Mouse (Mus musculus): ENCODE measurements around the gene Lrp1. TPM values are rescaled to one million over a fixed set of nuclear protein-coding genes. Genes with fewer than 3 reads are reported as not detected.

Lrp1 gene
- polyA plus RNA-seq, 1 experiment from 2014 or later: 71.2 TPM

DNA sequence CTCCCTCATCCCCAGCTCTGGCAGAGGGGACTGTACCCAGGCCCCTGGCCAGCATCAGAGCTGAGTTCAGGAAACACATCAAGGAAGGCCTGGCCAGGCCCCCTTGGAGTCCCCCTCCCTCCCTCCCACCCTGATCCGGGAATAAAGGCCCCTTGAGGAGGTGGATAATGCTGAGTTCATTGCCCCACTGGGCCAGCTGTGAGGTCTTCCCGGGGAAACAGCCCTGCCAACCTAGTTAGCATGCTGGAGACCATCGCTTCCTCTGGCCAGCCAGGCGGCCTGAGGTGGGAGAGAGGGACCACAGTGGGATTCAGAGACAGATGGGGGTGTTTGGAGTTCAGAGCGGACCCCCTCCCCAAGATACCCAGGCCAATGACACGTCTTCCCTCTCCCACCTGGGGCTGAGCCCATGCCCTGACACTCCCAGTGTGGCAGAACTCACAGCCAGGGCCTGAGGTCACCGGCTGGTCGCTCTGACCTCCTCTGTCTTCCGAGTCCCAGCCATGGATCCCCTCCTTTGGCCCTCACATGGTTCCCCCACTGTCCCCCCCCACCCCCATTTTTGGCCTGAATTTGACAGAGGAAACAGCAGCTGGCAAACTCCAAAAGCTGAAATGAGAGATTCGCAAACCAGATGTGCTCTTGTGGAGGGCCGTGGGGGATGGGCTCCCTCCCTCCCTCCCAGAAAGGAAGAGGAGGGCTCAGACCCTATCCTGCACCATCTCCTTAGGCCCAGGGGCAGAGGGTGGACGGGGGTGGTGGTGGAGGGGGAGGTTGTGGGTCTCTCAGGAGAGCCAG, 6.5 kb downstream of the Lrp1 start:
- Histone ChIP-seq H3K9ac (ENCODE audit: low read length) (no peak overlapping the region), H3K27ac (ENCODE audit: low read depth, low read length) (no peak overlapping the region), H3K4me1 (replicated peaks; ENCODE audit: control insufficient read depth, insufficient read depth, low read length) (peaks cover 18% of the 10 kb centered on the region), H3K4me3 (ENCODE audit: low read depth, low read length) (no peak overlapping the region), H3K27me3 (ENCODE audit: control insufficient read depth, insufficient read depth, low read length) (no peaks in the 10 kb centered on the region), H3K36me3 (ENCODE audit: control insufficient read depth, insufficient read depth, low read length) (peaks cover 11% of the 10 kb centered on the region), H3K9me3 (ENCODE audit: control insufficient read depth, low read length) (no peaks in the 10 kb centered on the region), H3K4me2 (ENCODE audit: low read depth, low read length, severe bottlenecking) (no peak overlapping the region)
- 25% methylated on average over 12 of the region's 12 CpGs for WGBS
- no peak; the same call in 1 of the 2 replicates for ATAC-seq (replicated peaks; ENCODE audit: low FRiP score)
- DNase-seq (ENCODE audit: low spot score): no peak

DNA sequence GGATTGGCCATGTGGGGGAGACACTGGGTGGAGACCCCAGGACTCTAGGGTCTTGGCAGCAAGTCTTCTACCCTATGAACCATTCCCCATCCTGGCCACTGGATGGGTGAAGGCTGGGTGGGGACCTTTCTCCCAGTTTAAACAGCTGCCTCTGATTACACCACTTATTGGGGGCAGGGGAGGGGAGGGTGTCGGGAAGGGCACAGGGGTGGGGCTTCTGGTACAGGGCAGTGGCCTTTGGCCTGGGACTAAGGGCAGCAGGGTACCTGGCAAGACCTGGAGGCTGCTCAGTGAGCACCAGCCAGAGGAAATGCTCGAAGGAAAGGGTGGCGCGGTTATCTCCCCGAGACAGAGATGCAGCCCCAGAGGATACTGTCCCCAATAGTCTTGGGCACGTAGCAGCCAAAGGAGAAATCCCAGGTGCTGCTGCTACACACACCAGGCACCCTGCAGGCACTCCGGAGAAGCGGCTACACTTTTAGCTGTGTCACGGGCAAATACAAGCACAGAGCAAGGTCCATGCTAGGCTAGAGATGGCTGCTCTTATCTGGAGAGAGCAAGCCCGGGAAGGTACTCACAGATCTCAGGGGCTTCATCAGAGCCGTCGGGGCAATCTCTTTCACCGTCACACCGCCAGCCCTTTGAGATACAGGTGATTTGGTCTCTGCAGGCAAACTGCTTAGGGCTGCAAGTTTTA, 8.7 kb downstream of the Lrp1 start:
- Histone ChIP-seq H3K4me3 (ENCODE audit: low read depth, low read length) (no peak overlapping the region), H3K27me3 (ENCODE audit: control insufficient read depth, insufficient read depth, low read length) (no peaks in the 10 kb centered on the region), H3K27ac (ENCODE audit: low read depth, low read length) (no peak overlapping the region), H3K4me2 (ENCODE audit: low read depth, low read length, severe bottlenecking) (no peak overlapping the region), H3K9ac (ENCODE audit: low read length) (no peak overlapping the region), H3K9me3 (ENCODE audit: control insufficient read depth, low read length) (no peaks in the 10 kb centered on the region), H3K4me1 (replicated peaks; ENCODE audit: control insufficient read depth, insufficient read depth, low read length) (peaks cover 9% of the 10 kb centered on the region), H3K36me3 (ENCODE audit: control insufficient read depth, insufficient read depth, low read length) (peaks cover 11% of the 10 kb centered on the region)
- ATAC-seq (replicated peaks; ENCODE audit: low FRiP score): no peak
- 83% methylated on average over 14 of the region's 14 CpGs for WGBS
- DNase-seq (ENCODE audit: low spot score): no peak

DNA sequence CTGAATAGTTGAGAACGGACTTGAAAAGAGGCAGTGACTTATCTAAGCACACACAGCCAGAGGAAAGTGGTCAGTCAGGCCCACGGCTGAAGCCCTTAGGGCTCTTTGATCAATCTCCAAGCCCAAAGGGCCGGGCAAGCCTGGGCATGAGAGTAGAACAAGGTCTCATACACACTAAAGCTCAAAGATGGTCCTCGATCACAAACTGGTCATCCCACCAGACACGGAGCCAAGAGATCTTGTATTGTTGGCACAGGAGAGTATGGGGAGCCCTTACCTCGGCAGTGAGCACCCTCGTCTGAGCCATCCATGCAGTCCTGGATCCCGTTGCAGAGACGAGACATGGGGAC, 10.9 kb downstream of the Lrp1 start:
- DNase-seq (ENCODE audit: low spot score) (no peak), ATAC-seq (replicated peaks; ENCODE audit: low FRiP score) (no peak)
- Histone ChIP-seq H3K27me3 (ENCODE audit: control insufficient read depth, insufficient read depth, low read length) (no peaks in the 10 kb centered on the region), H3K4me1 (replicated peaks; ENCODE audit: control insufficient read depth, insufficient read depth, low read length) (peaks cover 7% of the 10 kb centered on the region), H3K4me3 (ENCODE audit: low read depth, low read length) (no peak overlapping the region), H3K9ac (ENCODE audit: low read length) (no peak overlapping the region), H3K4me2 (ENCODE audit: low read depth, low read length, severe bottlenecking) (no peak overlapping the region), H3K27ac (ENCODE audit: low read depth, low read length) (no peak overlapping the region), H3K9me3 (ENCODE audit: control insufficient read depth, low read length) (no peaks in the 10 kb centered on the region), H3K36me3 (ENCODE audit: control insufficient read depth, insufficient read depth, low read length) (peaks cover 11% of the 10 kb centered on the region)
- WGBS: 92% methylated on average over 9 of the region's 9 CpGs

DNA sequence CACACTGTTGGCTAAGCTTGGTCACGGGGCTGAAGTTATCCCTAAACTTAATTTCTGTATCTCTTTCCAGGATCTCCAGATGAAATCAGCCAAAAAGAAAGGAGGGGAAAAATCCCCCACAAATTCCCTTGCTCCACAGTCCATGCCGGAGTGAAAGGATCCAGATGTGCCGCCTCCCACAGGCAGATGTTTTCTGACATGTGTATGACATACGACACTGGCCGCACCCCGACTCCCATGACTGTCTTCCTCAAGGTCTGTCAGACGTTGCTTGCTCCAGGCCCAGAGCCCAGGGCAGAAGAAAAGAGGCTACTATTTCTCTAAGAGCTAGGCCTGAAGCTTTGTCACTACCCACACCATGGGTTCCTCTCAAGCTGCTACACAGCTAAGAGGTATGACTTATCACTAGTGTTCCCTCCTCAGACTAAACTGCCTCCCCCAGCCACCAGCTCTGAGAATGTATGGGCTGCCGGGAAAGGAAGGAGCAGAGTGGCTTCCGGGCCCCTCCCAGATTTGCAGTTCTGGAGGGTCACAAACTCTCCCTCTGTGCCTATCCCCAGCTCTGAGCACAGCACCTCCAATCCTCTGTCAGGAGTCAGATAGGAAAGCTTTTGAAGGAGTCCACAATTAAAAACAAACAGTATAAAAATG, 11.4 kb downstream of the Lrp1 start:
- 82% methylated on average over 9 of the region's 9 CpGs for WGBS
- peaks cover 11% of the 10 kb centered on the region for H3K36me3 ChIP-seq (ENCODE audit: control insufficient read depth, insufficient read depth, low read length)
- peaks cover 2% of the 10 kb centered on the region; the same call in 1 of the 2 replicates for H3K4me1 ChIP-seq (replicated peaks; ENCODE audit: control insufficient read depth, insufficient read depth, low read length)
- no peak overlapping the region for H3K4me2 ChIP-seq (ENCODE audit: low read depth, low read length, severe bottlenecking)
- H3K27ac ChIP-seq (ENCODE audit: low read depth, low read length): no peak overlapping the region
- H3K9ac ChIP-seq (ENCODE audit: low read length): no peak overlapping the region
- DNase-seq (ENCODE audit: low spot score) (no peak), ATAC-seq (replicated peaks; ENCODE audit: low FRiP score) (no peak)
- H3K4me3 ChIP-seq (ENCODE audit: low read depth, low read length): no peak overlapping the region
- no peaks in the 10 kb centered on the region for H3K27me3 ChIP-seq (ENCODE audit: control insufficient read depth, insufficient read depth, low read length)
- no peaks in the 10 kb centered on the region for H3K9me3 ChIP-seq (ENCODE audit: control insufficient read depth, low read length)

DNA sequence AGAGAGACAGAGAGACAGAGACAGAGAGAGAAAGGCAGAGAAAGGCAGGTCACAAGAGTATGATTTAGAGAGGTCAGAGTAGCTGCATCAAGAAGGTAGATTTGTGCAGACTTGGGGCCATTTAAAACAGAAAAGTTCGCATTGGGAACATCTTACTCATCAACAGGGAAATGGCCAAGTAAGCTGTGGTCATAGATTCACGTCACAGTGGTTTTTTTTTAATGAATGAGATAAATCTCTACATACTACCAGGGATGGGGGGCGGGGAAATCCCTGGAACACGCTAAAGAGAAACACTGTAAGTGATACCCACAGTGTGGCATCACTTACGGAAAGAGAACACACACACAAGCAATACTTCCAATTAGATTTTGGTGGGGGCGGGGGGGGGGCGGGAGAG, 13.9 kb downstream of the Lrp1 start:
- peaks cover 10% of the 10 kb centered on the region for H3K36me3 ChIP-seq (ENCODE audit: control insufficient read depth, insufficient read depth, low read length)
- H3K4me3 ChIP-seq (ENCODE audit: low read depth, low read length): no peak overlapping the region
- no peak overlapping the region for H3K9ac ChIP-seq (ENCODE audit: low read length)
- DNase-seq (ENCODE audit: low spot score) (no peak), ATAC-seq (replicated peaks; ENCODE audit: low FRiP score) (no peak)
- no peak overlapping the region for H3K27ac ChIP-seq (ENCODE audit: low read depth, low read length)
- H3K9me3 ChIP-seq (ENCODE audit: control insufficient read depth, low read length): no peaks in the 10 kb centered on the region
- H3K27me3 ChIP-seq (ENCODE audit: control insufficient read depth, insufficient read depth, low read length): no peaks in the 10 kb centered on the region
- 92% methylated on average over 7 of the region's 7 CpGs for WGBS
- no peaks in the 10 kb centered on the region for H3K4me1 ChIP-seq (replicated peaks; ENCODE audit: control insufficient read depth, insufficient read depth, low read length)
- no peak overlapping the region for H3K4me2 ChIP-seq (ENCODE audit: low read depth, low read length, severe bottlenecking)

- peaks cover 5% of the 10 kb centered on the region for H3K36me3 ChIP-seq (ENCODE audit: control insufficient read depth, insufficient read depth, low read length)
- no peaks in the 10 kb centered on the region for H3K9me3 ChIP-seq (ENCODE audit: control insufficient read depth, low read length)
- no peak overlapping the region for H3K27ac ChIP-seq (ENCODE audit: low read depth, low read length)
- no peak overlapping the region for H3K4me3 ChIP-seq (ENCODE audit: low read depth, low read length)
- no peak overlapping the region for H3K9ac ChIP-seq (ENCODE audit: low read length)
- no peaks in the 10 kb centered on the region for H3K27me3 ChIP-seq (ENCODE audit: control insufficient read depth, insufficient read depth, low read length)
- DNase-seq (ENCODE audit: low spot score) (no peak), ATAC-seq (replicated peaks; ENCODE audit: low FRiP score) (no peak)
- no peak overlapping the region for H3K4me2 ChIP-seq (ENCODE audit: low read depth, low read length, severe bottlenecking)
- H3K4me1 ChIP-seq (replicated peaks; ENCODE audit: control insufficient read depth, insufficient read depth, low read length): no peaks in the 10 kb centered on the region
- 94% methylated on average over 9 of the region's 9 CpGs for WGBS
Observed at GRCm38 (mm10) chr10:127605756-127606155, 15.2 kb downstream of the Lrp1 start.

GRCm38 (mm10) chr10:127605251-127605547, 15.7 kb downstream of the Lrp1 start:
- no peak for ATAC-seq (replicated peaks; ENCODE audit: low FRiP score)

GRCm38 (mm10) chr10:127604465-127605250, 16.3 kb downstream of the Lrp1 start:
- Histone ChIP-seq H3K4me3 (ENCODE audit: low read depth, low read length) (no peak overlapping the region), H3K9me3 (ENCODE audit: control insufficient read depth, low read length) (no peaks in the 10 kb centered on the region), H3K36me3 (ENCODE audit: control insufficient read depth, insufficient read depth, low read length) (peaks cover 1% of the 10 kb centered on the region), H3K4me1 (replicated peaks; ENCODE audit: control insufficient read depth, insufficient read depth, low read length) (no peaks in the 10 kb centered on the region), H3K27me3 (ENCODE audit: control insufficient read depth, insufficient read depth, low read length) (no peaks in the 10 kb centered on the region), H3K9ac (ENCODE audit: low read length) (no peak overlapping the region), H3K27ac (ENCODE audit: low read depth, low read length) (no peak overlapping the region), H3K4me2 (ENCODE audit: low read depth, low read length, severe bottlenecking) (no peak overlapping the region)
- ATAC-seq (replicated peaks; ENCODE audit: low FRiP score) (no peak), DNase-seq (ENCODE audit: low spot score) (no peak)
- 79% methylated on average over 15 of the region's 15 CpGs for WGBS

More at GRCm38 (mm10) chr10:127605251-127605547, 15.7 kb downstream of the Lrp1 start:
- Histone ChIP-seq H3K4me3 (ENCODE audit: low read depth, low read length) (no peak overlapping the region), H3K4me1 (replicated peaks; ENCODE audit: control insufficient read depth, insufficient read depth, low read length) (no peaks in the 10 kb centered on the region), H3K27me3 (ENCODE audit: control insufficient read depth, insufficient read depth, low read length) (no peaks in the 10 kb centered on the region), H3K9ac (ENCODE audit: low read length) (no peak overlapping the region), H3K36me3 (ENCODE audit: control insufficient read depth, insufficient read depth, low read length) (peaks cover 5% of the 10 kb centered on the region), H3K9me3 (ENCODE audit: control insufficient read depth, low read length) (no peaks in the 10 kb centered on the region), H3K4me2 (ENCODE audit: low read depth, low read length, severe bottlenecking) (no peak overlapping the region), H3K27ac (ENCODE audit: low read depth, low read length) (no peak overlapping the region)
- 91% methylated on average over 8 of the region's 8 CpGs for WGBS
- DNase-seq (ENCODE audit: low spot score): no peak
